Mouse (Mus musculus): ENCODE results near the gene Tns3. TPM values are rescaled to one million over a fixed set of nuclear protein-coding genes. Genes with fewer than 3 reads are reported as not detected.

The Tns3 gene
- total RNA-seq, 1 experiment from 2014 or later, result 5.8 TPM

DNA sequence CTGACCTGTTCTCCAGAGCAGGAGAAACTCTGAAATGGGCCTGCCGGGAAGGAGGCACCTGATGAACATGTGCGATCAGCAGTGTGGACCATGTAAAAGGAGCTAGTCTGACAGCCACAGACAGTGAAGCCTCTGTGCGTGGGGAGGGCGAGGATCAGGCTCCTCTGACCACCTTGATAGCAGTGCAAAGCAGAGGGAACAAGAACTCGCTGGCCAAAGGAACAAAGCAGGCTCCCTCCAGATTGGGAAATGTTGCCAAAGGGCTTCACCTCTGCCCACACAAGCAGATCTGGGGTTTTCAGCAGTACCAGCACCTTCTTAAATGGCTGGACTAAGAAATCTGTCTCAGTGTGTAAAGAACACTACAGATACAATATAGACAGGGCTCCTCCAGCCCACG, 229.2 kb downstream of the Tns3 start:
- no peak for ATAC-seq (ENCODE audit: extremely low read depth, insufficient number of reproducible peaks, low FRiP score, poor library complexity, severe bottlenecking)

DNA sequence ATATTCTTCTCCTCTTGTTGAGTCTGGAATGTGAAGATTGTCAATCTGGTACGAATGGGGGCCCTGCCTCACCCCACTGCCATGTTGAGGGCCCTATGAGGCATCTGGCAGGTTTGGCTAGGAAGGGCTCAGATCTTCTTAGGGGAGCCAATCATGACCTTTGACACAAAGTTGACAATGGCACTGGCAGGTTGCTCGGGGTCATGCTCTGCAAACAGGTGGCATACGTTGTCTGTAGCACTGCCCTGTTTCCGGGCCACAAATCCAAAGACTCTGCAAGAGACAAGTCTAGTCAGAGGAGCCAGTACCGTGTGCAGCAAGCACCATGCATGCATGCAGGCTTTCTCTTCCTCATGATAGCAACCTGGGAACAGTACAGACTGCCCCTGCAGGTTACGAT, 230.0 kb downstream of the Tns3 start:
- ATAC-seq (ENCODE audit: extremely low read depth, insufficient number of reproducible peaks, low FRiP score, poor library complexity, severe bottlenecking), result no peak

GRCm38 (mm10) chr11:8433443-8433842, 230.9 kb downstream of the Tns3 start:
- ATAC-seq (ENCODE audit: extremely low read depth, insufficient number of reproducible peaks, low FRiP score, poor library complexity, severe bottlenecking), result no peak

- no peak for ATAC-seq (ENCODE audit: extremely low read depth, insufficient number of reproducible peaks, low FRiP score, poor library complexity, severe bottlenecking)
Measured at GRCm38 (mm10) chr11:8432941-8433340, 231.4 kb downstream of the Tns3 start.

DNA sequence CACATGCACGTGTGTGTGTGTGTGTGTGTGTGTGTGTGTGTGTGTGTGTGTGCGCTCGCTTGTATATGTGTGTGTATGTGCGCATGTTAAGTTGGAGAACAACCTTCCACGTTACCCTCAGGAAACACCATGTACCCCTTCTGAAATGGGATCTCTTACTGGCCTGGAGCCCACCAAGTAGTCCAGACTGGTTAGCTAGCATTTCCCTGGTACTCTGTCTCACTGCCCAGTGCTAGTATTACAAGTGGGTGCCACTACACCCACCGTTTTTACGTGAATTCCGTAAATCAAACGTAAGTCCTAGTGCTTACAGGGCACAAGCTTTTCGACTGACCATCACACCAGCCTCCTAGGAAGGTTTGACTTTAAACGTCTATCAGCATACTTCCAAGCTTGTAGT, 236.7 kb downstream of the Tns3 start:
- ATAC-seq (ENCODE audit: extremely low read depth, insufficient number of reproducible peaks, low FRiP score, poor library complexity, severe bottlenecking), result no peak

DNA sequence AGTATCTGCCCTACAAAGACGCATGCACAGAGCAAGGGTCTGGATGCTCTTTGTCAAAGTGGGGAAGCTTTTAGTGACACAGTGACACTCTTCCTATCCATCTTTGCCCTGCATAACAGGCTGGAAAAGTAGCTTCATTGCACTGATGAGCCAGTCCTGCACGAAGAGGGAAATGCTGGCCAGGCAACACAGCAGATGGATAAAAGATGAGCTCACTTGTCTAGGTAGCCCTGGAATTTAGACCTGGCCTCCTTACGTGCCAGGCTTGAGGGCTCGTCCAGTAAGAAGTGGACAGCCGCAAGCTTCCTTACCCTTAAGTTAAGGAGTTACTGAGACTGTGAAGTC, 239.1 kb downstream of the Tns3 start:
- ATAC-seq (ENCODE audit: extremely low read depth, insufficient number of reproducible peaks, low FRiP score, poor library complexity, severe bottlenecking), result no peak

DNA sequence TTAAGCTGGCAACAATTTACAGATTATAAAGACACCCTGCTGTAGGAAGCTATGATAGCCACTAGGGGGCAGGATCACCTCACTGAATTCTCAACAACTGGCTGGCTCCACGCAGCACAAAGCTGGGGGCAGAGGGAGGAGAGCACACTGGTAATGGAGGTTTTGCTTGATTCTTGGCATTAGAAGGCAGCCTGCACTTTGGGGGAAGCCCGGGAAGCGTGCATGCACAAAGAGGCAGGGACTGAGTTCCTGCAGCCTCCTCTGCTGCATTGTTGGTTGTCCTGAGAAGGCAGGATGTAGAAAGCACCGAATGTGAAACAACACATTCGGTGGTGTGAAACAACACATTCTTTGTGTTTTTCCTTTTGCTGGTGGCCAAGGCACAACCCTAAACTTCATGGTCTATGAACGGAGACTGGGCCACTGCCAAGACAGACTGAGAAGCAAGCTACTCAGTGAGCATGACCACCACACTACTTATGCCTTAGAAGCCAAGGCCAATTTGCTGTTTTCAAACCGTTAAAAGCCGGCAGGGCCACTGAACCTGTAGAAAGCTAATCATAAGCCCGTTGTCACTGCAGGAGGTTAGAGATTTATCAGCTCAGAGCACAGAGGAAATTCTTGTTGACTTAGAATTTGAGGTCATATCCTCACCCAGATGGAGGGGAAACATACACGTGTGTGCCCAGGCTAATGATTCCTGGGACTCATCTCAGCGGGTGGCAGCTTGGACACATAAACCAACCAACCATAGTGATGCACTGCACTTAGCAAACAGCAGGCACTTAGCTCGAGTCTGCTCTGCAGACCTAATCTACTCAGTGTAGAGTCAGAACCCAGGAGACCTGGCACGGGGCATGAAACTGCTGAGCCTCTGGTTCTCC, 239.8 kb downstream of the Tns3 start:
- peak; percentile 70; the same call in 1 of the 2 replicates for ATAC-seq (ENCODE audit: extremely low read depth, insufficient number of reproducible peaks, low FRiP score, poor library complexity, severe bottlenecking)

DNA sequence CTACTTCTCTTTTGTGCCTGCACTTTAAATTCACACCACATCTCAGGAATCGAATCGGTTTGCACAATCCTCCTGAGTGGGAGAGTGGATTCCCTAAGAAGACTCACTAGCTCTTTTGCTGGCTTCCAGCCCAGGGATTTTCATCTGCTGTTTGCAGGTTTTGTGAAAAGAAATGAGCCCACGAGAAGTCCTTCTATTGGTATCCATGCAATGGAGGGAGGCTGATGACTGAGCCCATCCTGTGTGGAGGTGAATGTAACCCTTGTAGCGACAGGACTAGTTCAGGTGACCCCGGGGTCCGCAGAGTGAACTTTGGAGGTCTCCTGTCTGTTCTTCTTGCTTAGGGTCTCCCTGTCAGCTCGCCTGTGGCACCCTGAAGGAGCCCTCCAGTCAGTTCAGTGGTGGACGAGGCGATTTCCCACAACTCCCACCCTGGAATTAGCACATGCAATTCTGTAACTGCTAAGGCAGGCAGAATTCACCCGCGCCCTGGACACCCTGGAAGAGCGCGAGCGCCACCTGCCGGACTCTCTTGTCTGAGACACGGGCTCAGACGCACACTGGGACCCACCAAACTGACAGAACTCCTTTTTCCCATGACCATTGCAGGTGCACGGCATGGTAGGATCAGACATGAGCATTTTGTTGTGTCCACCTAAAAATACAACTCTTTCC, 259.0 kb downstream of the Tns3 start:
- ATAC-seq (ENCODE audit: extremely low read depth, insufficient number of reproducible peaks, low FRiP score, poor library complexity, severe bottlenecking), result no peak

DNA sequence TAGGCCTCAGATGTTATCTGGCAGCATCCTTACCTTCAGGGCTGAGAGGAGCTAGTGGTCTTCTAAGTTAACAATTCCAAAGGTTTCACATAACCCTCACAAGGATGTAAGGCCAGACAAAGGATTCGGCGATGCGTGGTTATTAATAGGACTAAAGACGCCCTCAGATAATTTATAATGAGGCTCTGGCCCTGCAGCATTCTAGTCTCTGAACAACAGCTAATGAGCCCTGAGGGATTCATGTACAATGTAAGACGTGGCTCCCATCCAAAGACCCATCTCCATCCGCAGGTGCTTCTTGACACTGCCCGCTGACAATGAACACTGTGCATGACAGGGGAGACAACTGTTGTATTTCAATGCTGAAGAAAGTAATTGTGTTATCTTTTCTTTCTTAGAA, 263.0 kb downstream of the Tns3 start:
- no peak for ATAC-seq (ENCODE audit: extremely low read depth, insufficient number of reproducible peaks, low FRiP score, poor library complexity, severe bottlenecking)

DNA sequence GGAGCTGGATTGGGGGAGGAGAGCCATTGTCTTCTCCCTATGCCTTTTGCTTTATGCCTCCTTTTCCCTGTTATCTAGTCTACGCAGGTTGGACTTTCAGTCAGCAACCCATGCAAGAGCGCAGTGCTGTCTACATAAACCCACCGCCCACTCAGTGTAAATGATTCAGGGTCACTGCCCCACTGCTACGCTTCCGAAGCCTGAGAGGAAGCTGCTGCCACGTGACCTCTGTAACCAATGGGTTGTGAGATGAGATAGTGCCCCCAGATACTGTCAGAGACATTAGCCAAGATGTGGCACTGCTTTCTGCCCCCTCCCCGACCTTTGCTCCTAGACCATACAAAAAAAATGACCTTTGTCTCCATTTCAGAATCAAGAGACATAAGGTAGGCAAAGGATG, 268.0 kb downstream of the Tns3 start:
- no peak for ATAC-seq (ENCODE audit: extremely low read depth, insufficient number of reproducible peaks, low FRiP score, poor library complexity, severe bottlenecking)

DNA sequence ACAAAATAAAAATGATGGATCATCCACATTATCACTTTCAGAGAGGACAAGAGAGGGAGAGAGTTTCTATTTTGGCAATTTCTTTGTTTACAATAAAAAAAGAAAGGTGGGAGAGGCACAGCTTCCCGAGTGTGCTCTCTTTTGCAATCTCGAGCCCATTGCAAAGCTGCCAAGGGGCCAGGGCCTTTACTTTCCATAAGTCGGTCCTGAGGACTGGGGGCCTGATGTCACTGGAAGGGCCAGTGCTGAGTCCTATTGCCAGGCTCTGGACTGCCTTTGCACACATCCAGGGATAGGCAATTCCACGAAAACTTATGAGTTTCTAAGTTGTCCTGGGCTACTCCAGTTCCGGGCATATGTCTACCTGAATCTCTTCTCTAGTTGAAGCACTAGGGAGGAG, 272.8 kb downstream of the Tns3 start:
- no peak for ATAC-seq (ENCODE audit: extremely low read depth, insufficient number of reproducible peaks, low FRiP score, poor library complexity, severe bottlenecking)

- no peak for ATAC-seq (ENCODE audit: extremely low read depth, insufficient number of reproducible peaks, low FRiP score, poor library complexity, severe bottlenecking)
Measured at GRCm38 (mm10) chr11:8385891-8386405, 278.4 kb downstream of the Tns3 start.

Data from neutrophil, adult 5-6 weeks (primary cell).